Mouse (Mus musculus): ENCODE measurements around the gene Olfr1366. TPM values are rescaled to one million over a fixed set of nuclear protein-coding genes. Genes with fewer than 3 reads are reported as not detected.

Olfr1366 gene
- polyA plus RNA-seq, 1 experiment from 2014 or later = 0.12 TPM

DNA sequence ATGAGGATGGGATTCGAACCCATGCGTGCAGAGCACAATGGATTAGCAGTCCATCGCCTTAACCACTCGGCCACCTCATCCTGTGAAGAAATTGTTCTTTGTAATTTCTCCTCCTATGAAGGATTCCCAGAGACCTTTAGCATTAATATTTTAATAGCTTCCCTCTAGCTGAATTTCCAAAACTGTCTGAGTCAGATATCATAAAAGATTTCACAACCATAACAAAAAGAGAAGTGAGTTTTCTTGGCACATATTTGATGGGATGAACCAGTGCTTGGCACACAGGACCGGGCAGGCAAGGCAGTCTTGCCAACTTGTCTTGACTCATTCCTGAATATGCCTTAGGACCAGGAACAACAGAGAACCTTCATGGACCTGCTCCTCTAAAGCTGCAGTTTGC is 49.8 kb downstream of the Olfr1366 start:
- H3K9ac ChIP-seq = no peak overlapping the region
- H3K36me3 ChIP-seq = no peaks in the 10 kb centered on the region
- no peaks in the 10 kb centered on the region for H3K27me3 ChIP-seq
- no peaks in the 10 kb centered on the region for H3K4me1 ChIP-seq (replicated peaks)
- WGBS = 97% methylated on average over 5 of the region's 5 CpGs
- no peaks in the 10 kb centered on the region for H3K9me3 ChIP-seq
- H3K4me3 ChIP-seq = no peak overlapping the region
- no peak for ATAC-seq (ENCODE audit: low FRiP score)
- no peak overlapping the region for H3K27ac ChIP-seq
- no peak overlapping the region for H3K4me2 ChIP-seq

DNA sequence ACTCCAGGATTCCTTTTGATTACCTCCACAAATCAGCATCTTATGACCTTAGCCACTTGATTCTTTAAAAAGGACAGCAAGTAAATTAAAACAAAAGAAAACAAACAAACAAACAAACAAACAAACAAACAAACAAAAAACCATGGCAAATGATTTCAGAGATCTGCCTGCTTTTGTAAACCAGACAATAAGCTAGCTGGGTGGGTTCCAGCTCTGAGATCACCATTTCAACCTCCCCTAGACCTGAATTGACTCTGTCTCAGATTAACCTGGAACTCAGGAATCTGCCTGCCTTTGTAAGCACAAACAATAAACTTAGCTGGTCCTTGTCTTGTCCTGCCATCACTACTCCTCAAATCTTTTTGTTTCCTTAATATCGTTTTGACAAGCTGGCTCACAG is 55.7 kb downstream of the Olfr1366 start:
- H3K4me3 ChIP-seq = no peak overlapping the region
- no peak overlapping the region for H3K9ac ChIP-seq
- WGBS = 98% methylated on average over 1 of the region's 1 CpGs
- H3K27ac ChIP-seq = no peak overlapping the region
- H3K9me3 ChIP-seq = 0 out of 2 replicates have a peak, but pooled peaks cover 7% of the 10 kb centered on the region
- H3K36me3 ChIP-seq = peaks cover 41% of the 10 kb centered on the region
- no peak for ATAC-seq (ENCODE audit: low FRiP score)
- H3K4me2 ChIP-seq = no peak overlapping the region
- H3K4me1 ChIP-seq (replicated peaks) = no peaks in the 10 kb centered on the region
- no peaks in the 10 kb centered on the region for H3K27me3 ChIP-seq

Other genes with a start within 250 kb of the Olfr1366 start
- gene Gpx6, start 230.7 kb downstream of the Olfr1366 start, polyA plus RNA-seq (2015; fragmentation: Nextera tagmentation; extraction: Ambion mirVana) = not detected in 2 replicates
- not detected in 2 replicates for gene Olfr1367, start 195.9 kb downstream of the Olfr1366 start, polyA plus RNA-seq (2015; fragmentation: Nextera tagmentation; extraction: Ambion mirVana)
- 13.5 and 15.5 TPM in 2 replicates for gene Zscan12, start 180.0 kb downstream of the Olfr1366 start, polyA plus RNA-seq (2015; fragmentation: Nextera tagmentation; extraction: Ambion mirVana)
- gene Zkscan3, start 140.1 kb downstream of the Olfr1366 start, polyA plus RNA-seq (2015; fragmentation: Nextera tagmentation; extraction: Ambion mirVana) = 83.2 and 85.9 TPM in 2 replicates
- gene Pgbd1, start 101.8 kb downstream of the Olfr1366 start, polyA plus RNA-seq (2015; fragmentation: Nextera tagmentation; extraction: Ambion mirVana) = 4.0 and 4.2 TPM in 2 replicates
- 22.5 and 25.2 TPM in 2 replicates for gene Zscan26, start 89.1 kb downstream of the Olfr1366 start, polyA plus RNA-seq (2015; fragmentation: Nextera tagmentation; extraction: Ambion mirVana)
- gene Nkapl, start 74.3 kb downstream of the Olfr1366 start, polyA plus RNA-seq (2015; fragmentation: Nextera tagmentation; extraction: Ambion mirVana) = 4.2 and 4.6 TPM in 2 replicates
- 9.9 and 10.0 TPM in 2 replicates for gene Zkscan4, start 63.9 kb downstream of the Olfr1366 start, polyA plus RNA-seq (2015; fragmentation: Nextera tagmentation; extraction: Ambion mirVana)
- gene Gm10065, start 63.4 kb downstream of the Olfr1366 start, polyA plus RNA-seq (2015; fragmentation: Nextera tagmentation; extraction: Ambion mirVana) = not detected in 2 replicates
- 0.44 and 0.57 TPM in 2 replicates for gene AK157302, start 47.6 kb downstream of the Olfr1366 start, polyA plus RNA-seq (2015; fragmentation: Nextera tagmentation; extraction: Ambion mirVana)
- gene Gm11273, start 41.4 kb downstream of the Olfr1366 start, polyA plus RNA-seq (2015; fragmentation: Nextera tagmentation; extraction: Ambion mirVana) = 3.8 and 8.1 TPM in 2 replicates
- gene Zkscan8, start 11.7 kb downstream of the Olfr1366 start, polyA plus RNA-seq (2015; fragmentation: Nextera tagmentation; extraction: Ambion mirVana) = 5.8 and 6.6 TPM in 2 replicates
- 0.05 TPM in 2 replicates for gene Olfr1535, start 17.1 kb upstream of the Olfr1366 start, polyA plus RNA-seq (2015; fragmentation: Nextera tagmentation; extraction: Ambion mirVana)
- not detected in 2 replicates for gene Olfr1364, start 39.0 kb upstream of the Olfr1366 start, polyA plus RNA-seq (2015; fragmentation: Nextera tagmentation; extraction: Ambion mirVana)
- not detected in 2 replicates for gene Olfr1362, start 71.2 kb upstream of the Olfr1366 start, polyA plus RNA-seq (2015; fragmentation: Nextera tagmentation; extraction: Ambion mirVana)
- gene Olfr11, start 99.7 kb upstream of the Olfr1366 start, polyA plus RNA-seq (2015; fragmentation: Nextera tagmentation; extraction: Ambion mirVana) = 0.05 and 0.08 TPM in 2 replicates
- gene Olfr1361, start 120.6 kb upstream of the Olfr1366 start, polyA plus RNA-seq (2015; fragmentation: Nextera tagmentation; extraction: Ambion mirVana) = not detected in 2 replicates
- gene Olfr1360, start 134.6 kb upstream of the Olfr1366 start, polyA plus RNA-seq (2015; fragmentation: Nextera tagmentation; extraction: Ambion mirVana) = not detected in 2 replicates
- not detected in 2 replicates for gene Olfr1359, start 155.3 kb upstream of the Olfr1366 start, polyA plus RNA-seq (2015; fragmentation: Nextera tagmentation; extraction: Ambion mirVana)
- 1.1 and 1.9 TPM in 2 replicates for gene Hist1h2bl, start 173.3 kb upstream of the Olfr1366 start, polyA plus RNA-seq (2015; fragmentation: Nextera tagmentation; extraction: Ambion mirVana)
- gene Hist1h2ai, start 173.6 kb upstream of the Olfr1366 start, polyA plus RNA-seq (2015; fragmentation: Nextera tagmentation; extraction: Ambion mirVana) = 12.9 and 14.0 TPM in 2 replicates
- 5.9 and 6.4 TPM in 2 replicates for gene Hist1h3h, start 174.9 kb upstream of the Olfr1366 start, polyA plus RNA-seq (2015; fragmentation: Nextera tagmentation; extraction: Ambion mirVana)
- gene Hist1h2bm, start 179.2 kb upstream of the Olfr1366 start, polyA plus RNA-seq (2015; fragmentation: Nextera tagmentation; extraction: Ambion mirVana) = 1.9 and 2.3 TPM in 2 replicates
- 0.39 and 0.84 TPM in 2 replicates for gene Hist1h4j, start 192.3 kb upstream of the Olfr1366 start, polyA plus RNA-seq (2015; fragmentation: Nextera tagmentation; extraction: Ambion mirVana)
- gene Hist1h4k, start 207.7 kb upstream of the Olfr1366 start, polyA plus RNA-seq (2015; fragmentation: Nextera tagmentation; extraction: Ambion mirVana) = 1.6 and 2.7 TPM in 2 replicates
- 10.4 and 11.4 TPM in 2 replicates for gene Hist1h2ak, start 211.0 kb upstream of the Olfr1366 start, polyA plus RNA-seq (2015; fragmentation: Nextera tagmentation; extraction: Ambion mirVana)
- 0.60 and 2.1 TPM in 2 replicates for gene Hist1h2bn, start 211.3 kb upstream of the Olfr1366 start, polyA plus RNA-seq (2015; fragmentation: Nextera tagmentation; extraction: Ambion mirVana)
- gene Hist1h1b, start 237.8 kb upstream of the Olfr1366 start, polyA plus RNA-seq (2015; fragmentation: Nextera tagmentation; extraction: Ambion mirVana) = 5.5 and 7.8 TPM in 2 replicates
- gene Hist1h3i, start 240.6 kb upstream of the Olfr1366 start, polyA plus RNA-seq (2015; fragmentation: Nextera tagmentation; extraction: Ambion mirVana) = 44.3 and 48.5 TPM in 2 replicates
- 1.8 and 2.8 TPM in 2 replicates for gene Hist1h2an, start 244.4 kb upstream of the Olfr1366 start, polyA plus RNA-seq (2015; fragmentation: Nextera tagmentation; extraction: Ambion mirVana)
- gene Hist1h2bp, start 244.7 kb upstream of the Olfr1366 start, polyA plus RNA-seq (2015; fragmentation: Nextera tagmentation; extraction: Ambion mirVana) = 0.68 and 0.97 TPM in 2 replicates

Measured in hindbrain, embryonic 13.5 days (tissue).